Mouse (Mus musculus) midbrain, embryonic 13.5 days (tissue): Measurements from ENCODE around the gene Dlst. TPM values are rescaled to one million over a fixed set of nuclear protein-coding genes. Genes with fewer than 3 reads are reported as not detected.

Experiments used
- ATAC-seq: fragments of 200-750 bp; cut with Nextera tagmentation; 2 replicates; pipeline ENCODE4 v1.8.0; 2017; ENCODE audit warnings: mild to moderate bottlenecking, moderate TSS enrichment, moderate library complexity
- H3K27ac ChIP-seq: fragments of 300-500 bp; sonication (generic); 2 replicates; pipeline ENCODE4 v1.5.1; 2015; ENCODE audit warnings: inconsistent platforms, mild to moderate bottlenecking, moderate library complexity
- H3K27me3 ChIP-seq: fragments of 300-500 bp; sonication (generic); 2 replicates; pipeline ENCODE4 v1.6.1; 2015; ENCODE audit warnings: mild to moderate bottlenecking, inconsistent platforms
- H3K36me3 ChIP-seq: fragments of 300-500 bp; sonication (generic); 2 replicates; pipeline ENCODE4 v1.6.1; 2015; ENCODE audit warnings: mild to moderate bottlenecking, inconsistent platforms
- H3K4me1 ChIP-seq: fragments of 300-500 bp; sonication (generic); replicated peaks from 2 replicates; pipeline ENCODE4 v1.6.1; 2015; ENCODE audit warnings: inconsistent platforms
- H3K4me2 ChIP-seq: fragments of 300-500 bp; sonication (generic); replicated peaks from 2 replicates; pipeline ENCODE4 v1.6.1; 2015; ENCODE audit warnings: moderate library complexity, mild to moderate bottlenecking, inconsistent platforms
- H3K4me3 ChIP-seq: fragments of 300-500 bp; sonication (generic); replicated peaks from 2 replicates; pipeline ENCODE4 v1.5.1; 2015; ENCODE audit warnings: mild to moderate bottlenecking, inconsistent platforms
- H3K9ac ChIP-seq: fragments of 300-500 bp; sonication (generic); replicated peaks from 2 replicates; pipeline ENCODE4 v1.6.1; 2015; ENCODE audit warnings: mild to moderate bottlenecking, inconsistent platforms
- H3K9me3 ChIP-seq: fragments of 300-500 bp; sonication (generic); 2 replicates; pipeline ENCODE4 v1.6.1; 2016; ENCODE audit warnings: mild to moderate bottlenecking, inconsistent platforms
- WGBS: fragments of 180-500 bp; shearing (Covaris S2); methylation state at CpG from one replicate; pipeline ENCODE4 v1.1.7; 2015; 5-methylcytosine and 5-hydroxymethylcytosine counted together
- polyA plus RNA-seq: library from polyadenylated mRNA; unstranded; fragments of >200 nt; fragmentation: Nextera tagmentation; extraction: Ambion mirVana; gene quantifications from 2 replicates; pipeline ENCODE4 v1.2.1, GENCODE M21; 2015

Gene Dlst
- polyA plus RNA-seq, 1 experiment from 2014 or later, result 104 TPM

GRCm38 (mm10) chr12:85157797-85158460 lies 47.3 kb downstream of the Dlst start:
- Histone ChIP-seq H3K27me3 (no peaks in the 10 kb centered on the region), H3K4me2 (no peak overlapping the region), H3K9ac (no peak overlapping the region), H3K27ac (no peak overlapping the region), H3K4me3 (no peak overlapping the region), H3K9me3 (no peaks in the 10 kb centered on the region), H3K4me1 (no peaks in the 10 kb centered on the region), H3K36me3 (no peaks in the 10 kb centered on the region)
- 90% methylated on average over 14 of the region's 14 CpGs for WGBS
- ATAC-seq, result no peak

GRCm38 (mm10) chr12:85158801-85159200 lies 48.2 kb downstream of the Dlst start:
- Histone ChIP-seq H3K9ac (no peak overlapping the region), H3K27me3 (no peaks in the 10 kb centered on the region), H3K27ac (no peak overlapping the region), H3K4me3 (no peak overlapping the region), H3K36me3 (no peaks in the 10 kb centered on the region), H3K4me2 (no peak overlapping the region), H3K4me1 (no peaks in the 10 kb centered on the region), H3K9me3 (no peaks in the 10 kb centered on the region)
- 92% methylated on average over 8 of the region's 8 CpGs for WGBS
- no peak for ATAC-seq

- Histone ChIP-seq H3K4me3 (no peak overlapping the region), H3K36me3 (no peaks in the 10 kb centered on the region), H3K27ac (no peak overlapping the region), H3K4me1 (no peaks in the 10 kb centered on the region), H3K27me3 (no peaks in the 10 kb centered on the region), H3K4me2 (no peak overlapping the region), H3K9ac (no peak overlapping the region), H3K9me3 (no peaks in the 10 kb centered on the region)
- no peak for ATAC-seq
- 86% methylated on average over 5 of the region's 5 CpGs for WGBS
Measured at GRCm38 (mm10) chr12:85159592-85159991, 49.0 kb downstream of the Dlst start.

GRCm38 (mm10) chr12:85164996-85165395 lies 54.4 kb downstream of the Dlst start:
- WGBS, result 86% methylated on average over 5 of the region's 5 CpGs
- Histone ChIP-seq H3K4me2 (no peak overlapping the region), H3K9me3 (no peaks in the 10 kb centered on the region), H3K27me3 (no peaks in the 10 kb centered on the region), H3K9ac (no peak overlapping the region), H3K27ac (no peak overlapping the region), H3K36me3 (no peaks in the 10 kb centered on the region), H3K4me3 (no peak overlapping the region), H3K4me1 (peaks cover 9% of the 10 kb centered on the region; the same call in 1 of the 2 replicates)
- ATAC-seq, result no peak

GRCm38 (mm10) chr12:85166631-85167030 lies 56.0 kb downstream of the Dlst start:
- Histone ChIP-seq H3K27me3 (no peaks in the 10 kb centered on the region), H3K36me3 (no peaks in the 10 kb centered on the region), H3K4me1 (peaks cover 9% of the 10 kb centered on the region; the same call in 1 of the 2 replicates), H3K9ac (no peak overlapping the region), H3K27ac (no peak overlapping the region), H3K4me2 (no peak overlapping the region), H3K4me3 (no peak overlapping the region), H3K9me3 (no peaks in the 10 kb centered on the region)
- 90% methylated on average over 9 of the region's 9 CpGs for WGBS
- ATAC-seq, result no peak

- H3K9me3 ChIP-seq, result no peaks in the 10 kb centered on the region
- WGBS, result 26% methylated on average over 27 of the region's 27 CpGs
- no peaks in the 10 kb centered on the region for H3K36me3 ChIP-seq
- peak overlapping the region; percentile 26 for H3K4me3 ChIP-seq
- no peaks in the 10 kb centered on the region for H3K27me3 ChIP-seq
- ATAC-seq, result peak; percentile 80
- H3K4me2 ChIP-seq, result peak overlapping the region; percentile 45
- H3K27ac ChIP-seq, result no peak overlapping the region
- peaks cover 13% of the 10 kb centered on the region; the same call in 1 of the 2 replicates for H3K4me1 ChIP-seq
- peak overlapping the region; percentile 58 for H3K9ac ChIP-seq
Measured at GRCm38 (mm10) chr12:85169117-85169858, 58.7 kb downstream of the Dlst start.

- Histone ChIP-seq H3K27ac (no peak overlapping the region), H3K9me3 (no peaks in the 10 kb centered on the region), H3K4me3 (no peak overlapping the region), H3K4me2 (no peak overlapping the region), H3K36me3 (no peaks in the 10 kb centered on the region), H3K9ac (no peak overlapping the region), H3K4me1 (peaks cover 15% of the 10 kb centered on the region), H3K27me3 (no peaks in the 10 kb centered on the region)
- peak; percentile 38; the same call in 1 of the 2 replicates for ATAC-seq
- WGBS, result 55% methylated on average over 3 of the region's 3 CpGs
Measured at GRCm38 (mm10) chr12:85169877-85170276, 59.2 kb downstream of the Dlst start.

- H3K4me3 ChIP-seq, result no peak overlapping the region
- H3K9ac ChIP-seq, result no peak overlapping the region
- H3K4me2 ChIP-seq, result no peak overlapping the region
- H3K27ac ChIP-seq, result no peak overlapping the region
- no peak for ATAC-seq
- H3K4me1 ChIP-seq, result peaks cover 20% of the 10 kb centered on the region
- H3K9me3 ChIP-seq, result no peaks in the 10 kb centered on the region
- H3K36me3 ChIP-seq, result no peaks in the 10 kb centered on the region
- WGBS, result 85% methylated on average over 11 of the region's 11 CpGs
- H3K27me3 ChIP-seq, result no peaks in the 10 kb centered on the region
Measured at GRCm38 (mm10) chr12:85170284-85170947, 59.8 kb downstream of the Dlst start.

GRCm38 (mm10) chr12:85170948-85171307 lies 60.3 kb downstream of the Dlst start:
- H3K27me3 ChIP-seq, result no peaks in the 10 kb centered on the region
- 79% methylated on average over 3 of the region's 3 CpGs for WGBS
- H3K9ac ChIP-seq, result no peak overlapping the region
- no peak for ATAC-seq
- no peaks in the 10 kb centered on the region for H3K36me3 ChIP-seq
- no peaks in the 10 kb centered on the region for H3K9me3 ChIP-seq
- no peak overlapping the region for H3K4me3 ChIP-seq
- no peak overlapping the region for H3K27ac ChIP-seq
- no peak overlapping the region for H3K4me2 ChIP-seq
- peaks cover 25% of the 10 kb centered on the region for H3K4me1 ChIP-seq

- Histone ChIP-seq H3K4me3 (no peak overlapping the region), H3K4me1 (peaks cover 42% of the 10 kb centered on the region), H3K36me3 (no peaks in the 10 kb centered on the region), H3K9me3 (no peaks in the 10 kb centered on the region), H3K27ac (no peak overlapping the region), H3K9ac (no peak overlapping the region), H3K27me3 (peaks cover 19% of the 10 kb centered on the region), H3K4me2 (no peak overlapping the region)
- no peak for ATAC-seq
- WGBS, result 67% methylated on average over 7 of the region's 7 CpGs
Measured at GRCm38 (mm10) chr12:85174016-85174415, 63.4 kb downstream of the Dlst start.

- Histone ChIP-seq H3K4me2 (peak overlapping the region; percentile 58), H3K27me3 (peaks cover 19% of the 10 kb centered on the region), H3K4me1 (peaks cover 33% of the 10 kb centered on the region), H3K9me3 (no peaks in the 10 kb centered on the region), H3K36me3 (no peaks in the 10 kb centered on the region), H3K9ac (peak overlapping the region; percentile 49), H3K4me3 (peak overlapping the region; percentile 16), H3K27ac (peak overlapping the region; percentile 7)
- ATAC-seq, result peak; percentile 22; the same call in 1 of the 2 replicates
- WGBS, result 51% methylated on average over 16 of the region's 16 CpGs
Measured at GRCm38 (mm10) chr12:85175087-85175675, 64.5 kb downstream of the Dlst start.
